Mouse (Mus musculus) limb, embryonic 13.5 days (tissue): ENCODE data around the gene Cubn. TPM values are rescaled to one million over a fixed set of nuclear protein-coding genes. Genes with fewer than 3 reads are reported as not detected.

Source experiments
- ATAC-seq: fragments of 200-750 bp; cut with Nextera tagmentation; 2 replicates; pipeline ENCODE4 v1.8.0; 2017; ENCODE audit warnings: low read depth, moderate number of reproducible peaks, moderate TSS enrichment; ENCODE audit not compliant: low FRiP score
- H3K27ac ChIP-seq: fragments of 300-500 bp; sonication (generic); 2 replicates; pipeline ENCODE4 v1.5.1; 2015; ENCODE audit warnings: inconsistent platforms, mild to moderate bottlenecking, moderate library complexity
- H3K27me3 ChIP-seq: fragments of 300-500 bp; sonication (generic); 2 replicates; pipeline ENCODE4 v1.6.1; 2015; ENCODE audit warnings: mild to moderate bottlenecking, inconsistent platforms
- H3K36me3 ChIP-seq: fragments of 300-500 bp; sonication (generic); 2 replicates; pipeline ENCODE4 v1.6.1; 2015; ENCODE audit warnings: inconsistent platforms, mild to moderate bottlenecking, moderate library complexity
- H3K4me1 ChIP-seq: fragments of 300-500 bp; sonication (generic); 2 replicates; pipeline ENCODE4 v1.6.1; 2015; ENCODE audit warnings: inconsistent platforms
- H3K4me2 ChIP-seq: fragments of 300-500 bp; sonication (generic); replicated peaks from 2 replicates; pipeline ENCODE4 v1.6.1; 2015; ENCODE audit warnings: inconsistent platforms, mild to moderate bottlenecking, moderate library complexity
- H3K4me3 ChIP-seq: fragments of 300-500 bp; sonication (generic); 2 replicates; pipeline ENCODE4 v1.5.1; 2015; ENCODE audit warnings: moderate library complexity, mild to moderate bottlenecking, inconsistent platforms
- H3K9ac ChIP-seq: fragments of 300-500 bp; sonication (generic); 2 replicates; pipeline ENCODE4 v1.6.1; 2015; ENCODE audit warnings: mild to moderate bottlenecking, inconsistent platforms
- H3K9me3 ChIP-seq: fragments of 300-500 bp; sonication (generic); 2 replicates; pipeline ENCODE4 v1.6.1; 2016; ENCODE audit warnings: inconsistent platforms
- WGBS: fragments of 180-500 bp; shearing (Covaris S2); methylation state at CpG from one replicate; pipeline ENCODE4 v1.1.7; 2015; 5-methylcytosine and 5-hydroxymethylcytosine counted together
- polyA plus RNA-seq: library from polyadenylated mRNA; unstranded; fragments of >200 nt; fragmentation: Nextera tagmentation; extraction: Ambion mirVana; gene quantifications from 2 replicates; pipeline ENCODE4 v1.2.1, GENCODE M21; 2015

Cubn gene
- polyA plus RNA-seq, 1 experiment from 2014 or later = 0.19 TPM

- ATAC-seq = no peak
- peaks cover 9% of the 10 kb centered on the region for H3K27me3 ChIP-seq
- H3K4me1 ChIP-seq = peaks cover under 1% of the 10 kb centered on the region; the same call in 1 of the 2 replicates
- no peaks in the 10 kb centered on the region for H3K9me3 ChIP-seq
- WGBS = 35% methylated on average over 9 of the region's 9 CpGs
- no peak overlapping the region for H3K27ac ChIP-seq
- no peak overlapping the region for H3K4me2 ChIP-seq
- H3K9ac ChIP-seq = no peak overlapping the region
- no peak overlapping the region for H3K4me3 ChIP-seq
- peaks cover 9% of the 10 kb centered on the region; the same call in 1 of the 2 replicates for H3K36me3 ChIP-seq
Observed at GRCm38 (mm10) chr2:13240711-13241110, 250.9 kb downstream of the Cubn start.

- Histone ChIP-seq H3K27ac (no peak overlapping the region), H3K36me3 (peaks cover 3% of the 10 kb centered on the region; the same call in 1 of the 2 replicates), H3K4me2 (no peak overlapping the region), H3K4me3 (no peak overlapping the region), H3K4me1 (peaks cover 21% of the 10 kb centered on the region), H3K9ac (no peak overlapping the region), H3K9me3 (no peaks in the 10 kb centered on the region), H3K27me3 (peaks cover 21% of the 10 kb centered on the region)
- WGBS = 66% methylated on average over 8 of the region's 8 CpGs
- 0 out of 2 replicates have a peak, but pooled peaks have one; percentile 12 for ATAC-seq
Observed at GRCm38 (mm10) chr2:13237140-13237901, 254.3 kb downstream of the Cubn start.

GRCm38 (mm10) chr2:13235696-13236095, 255.9 kb downstream of the Cubn start:
- Histone ChIP-seq H3K27me3 (peaks cover 29% of the 10 kb centered on the region), H3K4me2 (no peak overlapping the region), H3K4me3 (no peak overlapping the region), H3K9me3 (no peaks in the 10 kb centered on the region), H3K27ac (no peak overlapping the region), H3K4me1 (peaks cover 25% of the 10 kb centered on the region), H3K9ac (no peak overlapping the region), H3K36me3 (no peaks in the 10 kb centered on the region; the same call in 1 of the 2 replicates)
- no peak for ATAC-seq
- 42% methylated on average over 5 of the region's 5 CpGs for WGBS

GRCm38 (mm10) chr2:13234796-13235195, 256.8 kb downstream of the Cubn start:
- Histone ChIP-seq H3K4me3 (no peak overlapping the region), H3K27me3 (peaks cover 38% of the 10 kb centered on the region), H3K27ac (no peak overlapping the region), H3K9me3 (no peaks in the 10 kb centered on the region), H3K9ac (no peak overlapping the region), H3K36me3 (no peaks in the 10 kb centered on the region; the same call in 1 of the 2 replicates), H3K4me1 (peaks cover 25% of the 10 kb centered on the region), H3K4me2 (no peak overlapping the region)
- ATAC-seq = no peak
- 81% methylated on average over 10 of the region's 10 CpGs for WGBS

- no peak overlapping the region for H3K27ac ChIP-seq
- H3K4me2 ChIP-seq = peak overlapping the region; percentile 45
- H3K36me3 ChIP-seq = no peaks in the 10 kb centered on the region
- no peaks in the 10 kb centered on the region for H3K9me3 ChIP-seq
- peaks cover 35% of the 10 kb centered on the region for H3K27me3 ChIP-seq
- 15% methylated on average over 7 of the region's 7 CpGs for WGBS
- no peak for ATAC-seq
- H3K9ac ChIP-seq = peak overlapping the region; percentile 31; the same call in 1 of the 2 replicates
- peaks cover 25% of the 10 kb centered on the region for H3K4me1 ChIP-seq
- H3K4me3 ChIP-seq = no peak overlapping the region
Observed at GRCm38 (mm10) chr2:13233902-13234301, 257.7 kb downstream of the Cubn start.

GRCm38 (mm10) chr2:13233254-13233835, 258.3 kb downstream of the Cubn start:
- peak overlapping the region; percentile 45 for H3K4me2 ChIP-seq
- H3K27ac ChIP-seq = no peak overlapping the region
- H3K36me3 ChIP-seq = no peaks in the 10 kb centered on the region
- H3K27me3 ChIP-seq = peaks cover 35% of the 10 kb centered on the region
- H3K4me1 ChIP-seq = peaks cover 25% of the 10 kb centered on the region
- no peak overlapping the region for H3K9ac ChIP-seq
- ATAC-seq = no peak
- no peaks in the 10 kb centered on the region for H3K9me3 ChIP-seq
- H3K4me3 ChIP-seq = no peak overlapping the region
- WGBS = 33% methylated on average over 12 of the region's 12 CpGs

- H3K4me1 ChIP-seq = peaks cover 25% of the 10 kb centered on the region
Observed at GRCm38 (mm10) chr2:13232305-13232704, 259.3 kb downstream of the Cubn start.

GRCm38 (mm10) chr2:13229686-13230085, 261.9 kb downstream of the Cubn start:
- Histone ChIP-seq H3K36me3 (no peaks in the 10 kb centered on the region), H3K9me3 (no peaks in the 10 kb centered on the region)

More at GRCm38 (mm10) chr2:13232305-13232704, 259.3 kb downstream of the Cubn start:
- 41% methylated on average over 6 of the region's 6 CpGs for WGBS
- Histone ChIP-seq H3K27ac (no peak overlapping the region), H3K9me3 (no peaks in the 10 kb centered on the region), H3K36me3 (no peaks in the 10 kb centered on the region), H3K4me2 (no peak overlapping the region), H3K9ac (no peak overlapping the region), H3K4me3 (no peak overlapping the region), H3K27me3 (peaks cover 35% of the 10 kb centered on the region)
- ATAC-seq = peak; percentile 71

More at GRCm38 (mm10) chr2:13229686-13230085, 261.9 kb downstream of the Cubn start:
- 87% methylated on average over 3 of the region's 3 CpGs for WGBS
- Histone ChIP-seq H3K4me2 (no peak overlapping the region), H3K27me3 (peaks cover 25% of the 10 kb centered on the region), H3K9ac (no peak overlapping the region), H3K27ac (no peak overlapping the region), H3K4me3 (no peak overlapping the region), H3K4me1 (peaks cover 20% of the 10 kb centered on the region)
- ATAC-seq = no peak

Other genes starting within 250 kb of the Cubn start
- 125 and 131 TPM in 2 replicates for gene Rsu1, start 220.4 kb downstream of the Cubn start, polyA plus RNA-seq
- 10.2 and 12.6 TPM in 2 replicates for gene Trdmt1, start 52.9 kb upstream of the Cubn start, polyA plus RNA-seq
- 863 and 871 TPM in 2 replicates for gene Vim, start 82.1 kb upstream of the Cubn start, polyA plus RNA-seq